In genomic region chr14:57745291-57745969, GRCm38 (mm10) we compare ENCODE assay signal across 8 mouse cellular contexts. TPM values are rescaled to one million over a fixed set of nuclear protein-coding genes. Genes with fewer than 3 reads are reported as not detected.
A peak's percentile ranks its signal among the peaks of the same experiment; 100 is the strongest.
DNase-seq lines count a peak whose midpoint lies in the region; ATAC-seq lines count a peak whose summit lies in the region.
"Had no signal": no experiment of that assay in that cellular context is flagged by ENCODE, and none has a peak within 500 bp of the region (broad histone marks: within the 10 kb centered on the region; RNA-seq: fewer than 3 reads in every experiment).

No protein-coding gene starts in this region.

- no peaks in the 10 kb centered on the region for H3K9me3 ChIP-seq in hindbrain, embryonic 13.5 days
- no peaks in the 10 kb centered on the region for H3K9me3 ChIP-seq in limb, embryonic 12.5 days
- H3K9me3 ChIP-seq in midbrain, embryonic 11.5 days (ENCODE audit: control insufficient read depth, low read length) = no peaks in the 10 kb centered on the region

- H3K36me3 ChIP-seq in hindbrain, embryonic 13.5 days = no peaks in the 10 kb centered on the region
- H3K36me3 ChIP-seq in limb, embryonic 12.5 days = no peaks in the 10 kb centered on the region
- no peaks in the 10 kb centered on the region for H3K36me3 ChIP-seq in midbrain, embryonic 11.5 days (ENCODE audit: control insufficient read depth, insufficient read depth, low read length)

- peak overlapping the region; percentile 90 for H3K4me3 ChIP-seq in hindbrain, embryonic 13.5 days
- H3K4me3 ChIP-seq in limb, embryonic 12.5 days (replicated peaks) = peak overlapping the region; percentile 97
- peak overlapping the region; percentile 96 for H3K4me3 ChIP-seq in midbrain, embryonic 11.5 days (ENCODE audit: low read depth, low read length)

- H3K4me2 ChIP-seq in hindbrain, embryonic 13.5 days = peak overlapping the region; percentile 90
- H3K4me2 ChIP-seq in limb, embryonic 12.5 days = peak overlapping the region; percentile 62
- H3K4me2 ChIP-seq in midbrain, embryonic 11.5 days = peak overlapping the region; percentile 85

- peak overlapping the region; percentile 87 for H3K9ac ChIP-seq in hindbrain, embryonic 13.5 days
- H3K9ac ChIP-seq in limb, embryonic 12.5 days (replicated peaks) = peak overlapping the region; percentile 98
- peak overlapping the region; percentile 93 for H3K9ac ChIP-seq in midbrain, embryonic 11.5 days (ENCODE audit: low read length)

- under 1% methylated on average over 75 of the region's 103 CpGs for WGBS in hindbrain, embryonic 13.5 days
- under 1% methylated on average over 100 of the region's 103 CpGs for WGBS in limb, embryonic 12.5 days
- under 1% methylated on average over 77 of the region's 103 CpGs for WGBS in midbrain, embryonic 11.5 days

- peak; percentile 51 for DNase-seq in adipocyte (ENCODE audit: low spot score)
- DNase-seq in cerebellum, adult 9-10 months = peak; percentile 60
- DNase-seq in gastrocnemius, adult 18-20 months (ENCODE audit: low spot score) = peak; percentile 74
- DNase-seq in midbrain, embryonic 11.5 days (ENCODE audit: low spot score, missing footprints) = peak; percentile 93
- DNase-seq in spleen, postnatal 10 days (ENCODE audit: low spot score in 2 of 2) = peak; percentile 69 to 71

- peak; percentile 77 for ATAC-seq in hindbrain, embryonic 13.5 days (ENCODE audit: low FRiP score)
- ATAC-seq in limb, embryonic 12.5 days (ENCODE audit: insufficient number of reproducible peaks, insufficient read depth, low FRiP score, low TSS enrichment, low read depth) = peak; percentile 43
- peak; percentile 74 for ATAC-seq in midbrain, embryonic 11.5 days (ENCODE audit: low FRiP score)

- peaks cover 9% of the 10 kb centered on the region; the same call in 1 of the 2 replicates for H3K27me3 ChIP-seq in hindbrain, embryonic 13.5 days
- H3K27me3 ChIP-seq in limb, embryonic 12.5 days = no peaks in the 10 kb centered on the region
- H3K27me3 ChIP-seq in midbrain, embryonic 11.5 days (ENCODE audit: control insufficient read depth, insufficient read depth, low read length) = no peaks in the 10 kb centered on the region; the same call in 1 of the 2 replicates

- peak overlapping the region; percentile 85 for H3K27ac ChIP-seq in hindbrain, embryonic 13.5 days
- H3K27ac ChIP-seq in limb, embryonic 12.5 days = peak overlapping the region; percentile 96
- peak overlapping the region; percentile 59 for H3K27ac ChIP-seq in midbrain, embryonic 11.5 days (ENCODE audit: low read depth, low read length)

- H3K4me1 ChIP-seq in hindbrain, embryonic 13.5 days (replicated peaks) = peaks cover 36% of the 10 kb centered on the region
- peaks cover 30% of the 10 kb centered on the region for H3K4me1 ChIP-seq in limb, embryonic 12.5 days (replicated peaks)
- H3K4me1 ChIP-seq in midbrain, embryonic 11.5 days (ENCODE audit: control insufficient read depth, insufficient read depth, low read length) = peaks cover 10% of the 10 kb centered on the region; the same call in 1 of the 2 replicates

RNA-seq across cellular contexts. Expression of gene Gm49361, which starts 0.5 kb away (rescaled TPM):
- under 1 TPM; 0.96 to 1.00 TPM for total RNA-seq in gastrocnemius, adult 18-20 months (2021)
- polyA plus RNA-seq in hindbrain, embryonic 13.5 days (2015; fragmentation: Nextera tagmentation; extraction: Ambion mirVana) = not detected in 2 replicates
- not detected in 2 replicates for polyA plus RNA-seq in limb, embryonic 12.5 days (2016; fragmentation: Nextera tagmentation; extraction: Ambion mirVana)
- not detected in 2 replicates for polyA plus RNA-seq in midbrain, embryonic 11.5 days (2014; fragmentation: Nextera tagmentation; extraction: Ambion mirVana)
- total RNA-seq: hematopoietic stem cell, adult 5-6 weeks had no signal

RNA-seq across cellular contexts. Expression of gene Lats2, which starts 12.8 kb away (rescaled TPM):
- 10 to 100 TPM; 18.4 to 18.9 TPM for total RNA-seq in gastrocnemius, adult 18-20 months (2021)
- 9.6 and 10.5 TPM in 2 replicates for polyA plus RNA-seq in hindbrain, embryonic 13.5 days (2015; fragmentation: Nextera tagmentation; extraction: Ambion mirVana)
- polyA plus RNA-seq in limb, embryonic 12.5 days (2016; fragmentation: Nextera tagmentation; extraction: Ambion mirVana) = 29.6 and 30.6 TPM in 2 replicates
- polyA plus RNA-seq in midbrain, embryonic 11.5 days (2014; fragmentation: Nextera tagmentation; extraction: Ambion mirVana) = 10.7 and 11.2 TPM in 2 replicates

RNA-seq across cellular contexts. Expression of gene Sap18, which starts 52.5 kb away (rescaled TPM):
- 10 to 100 TPM; 55.0 to 57.2 TPM for total RNA-seq in gastrocnemius, adult 18-20 months (2021)
- 22.0 and 30.5 TPM in 2 replicates for polyA plus RNA-seq in hindbrain, embryonic 13.5 days (2015; fragmentation: Nextera tagmentation; extraction: Ambion mirVana)
- 26.0 and 27.8 TPM in 2 replicates for polyA plus RNA-seq in limb, embryonic 12.5 days (2016; fragmentation: Nextera tagmentation; extraction: Ambion mirVana)
- polyA plus RNA-seq in midbrain, embryonic 11.5 days (2014; fragmentation: Nextera tagmentation; extraction: Ambion mirVana) = 23.6 and 27.9 TPM in 2 replicates

Comparison
In these comparisons a context has a peak if more than half of its experiments do, and no peak if none do; other contexts are left out.
1. Peak in every context shown above with its lines: DNase-seq, ATAC-seq, H3K4me3 ChIP-seq and H3K27ac ChIP-seq.